Mouse (Mus musculus) c-Kit-negative CD71-positive TER-119-positive erythroid progenitor cells, embryonic 14.5 days (primary cell): Measurements from ENCODE around the gene 6430571L13Rik.

Experiments used
- DNase-seq: peaks from one replicate; pipeline ENCODE4 v3.0.0-alpha.2; 2013; ENCODE audit warnings: low read depth, low spot score

6430571L13Rik gene

DNA sequence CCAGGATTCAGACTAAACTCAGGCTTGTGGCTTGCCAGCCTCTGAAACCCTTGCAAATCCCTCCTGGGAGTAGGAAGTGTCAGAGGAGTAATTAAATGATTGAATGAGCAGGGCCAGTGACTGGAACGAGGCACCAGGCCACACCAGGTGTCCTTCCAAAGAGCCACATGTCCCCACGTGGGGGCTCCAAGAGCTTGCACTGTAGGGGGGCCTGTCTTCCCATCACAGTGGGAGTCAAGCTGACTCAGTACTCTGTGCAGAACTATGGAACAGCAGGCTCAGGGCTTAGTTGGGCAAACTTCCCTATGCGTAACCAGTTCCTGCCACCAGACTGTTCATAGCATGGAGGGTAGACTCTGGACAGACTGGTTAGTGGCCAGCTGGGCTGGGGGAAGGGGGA lies 44.0 kb downstream of the 6430571L13Rik start:
- no peak for DNase-seq

DNA sequence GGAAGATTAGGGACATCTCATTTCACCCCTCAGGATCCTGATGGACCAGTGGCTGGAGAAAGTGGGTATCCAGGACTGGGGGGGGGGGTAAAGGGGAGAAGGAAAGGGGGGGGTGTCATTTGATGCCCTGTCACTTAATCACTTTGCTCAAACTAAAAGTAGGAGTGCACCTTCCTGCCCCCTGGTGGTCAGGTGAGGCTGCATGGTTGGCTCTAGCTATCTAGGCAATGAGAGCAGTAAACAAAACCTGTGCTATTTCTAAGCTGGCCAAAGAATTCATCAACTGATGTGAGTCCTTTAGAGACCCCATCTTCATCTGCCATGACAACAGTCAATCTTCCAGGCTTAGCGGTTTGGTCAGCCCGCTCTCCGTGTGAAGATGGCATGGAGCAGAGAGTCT lies 46.3 kb downstream of the 6430571L13Rik start:
- DNase-seq = no peak

DNA sequence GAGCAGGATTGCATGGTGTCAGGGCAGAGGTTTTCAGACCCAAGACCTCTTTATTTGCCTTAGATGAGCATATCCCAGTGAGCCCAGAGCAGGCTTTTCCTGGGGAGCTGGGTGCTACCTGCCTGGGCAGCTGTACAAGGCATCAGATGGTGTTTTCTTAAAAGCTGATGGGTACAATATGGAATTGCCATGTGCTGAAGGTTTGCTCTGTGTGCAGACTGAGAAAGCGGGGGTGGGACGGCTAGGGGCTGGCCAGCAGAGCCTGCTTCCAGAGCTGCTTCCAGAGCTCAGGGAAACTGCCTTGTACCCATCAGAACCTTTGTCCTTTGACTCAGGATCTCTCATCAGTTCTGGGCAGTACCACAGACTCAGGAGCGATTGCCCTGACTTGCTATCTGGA lies 47.3 kb downstream of the 6430571L13Rik start:
- DNase-seq = no peak

DNA sequence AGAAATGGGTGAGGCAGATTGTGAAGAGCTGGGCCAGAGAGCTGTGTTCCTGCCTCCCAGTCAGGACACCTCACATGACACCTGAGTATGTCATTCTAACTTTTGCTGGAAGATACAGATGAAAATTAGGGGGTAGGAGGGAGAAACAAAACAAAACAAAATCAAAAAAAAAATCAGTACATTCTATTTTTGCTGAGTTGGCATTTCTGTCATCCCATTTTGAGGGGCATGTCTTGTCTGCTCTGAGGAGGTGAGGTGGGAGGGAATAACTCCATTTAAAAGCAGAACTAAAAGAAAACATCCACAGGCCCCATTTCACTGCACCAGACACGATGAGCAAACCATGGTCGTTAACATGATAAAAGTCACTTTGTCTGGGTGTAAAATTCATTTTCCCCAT lies 47.9 kb downstream of the 6430571L13Rik start:
- no peak for DNase-seq

DNA sequence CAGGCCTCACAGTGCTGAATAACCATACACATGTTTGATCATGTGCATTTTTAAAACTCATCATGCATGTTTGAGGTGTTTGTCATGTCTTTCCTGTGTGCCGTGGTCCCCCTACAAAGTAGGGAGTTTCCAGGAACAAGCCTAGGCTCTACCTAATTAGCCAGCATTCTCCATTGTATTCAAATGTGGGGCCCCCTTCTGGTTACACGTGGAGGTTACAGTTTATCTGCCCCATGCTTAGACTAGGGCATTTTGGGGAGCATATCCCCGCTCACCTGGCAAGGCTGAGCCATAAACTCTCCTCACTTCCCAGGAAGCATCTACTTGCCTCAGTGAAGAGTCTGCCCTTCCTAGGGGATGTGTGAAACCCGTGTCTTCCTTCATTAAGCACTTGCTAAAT lies 56.0 kb downstream of the 6430571L13Rik start:
- DNase-seq = no peak

DNA sequence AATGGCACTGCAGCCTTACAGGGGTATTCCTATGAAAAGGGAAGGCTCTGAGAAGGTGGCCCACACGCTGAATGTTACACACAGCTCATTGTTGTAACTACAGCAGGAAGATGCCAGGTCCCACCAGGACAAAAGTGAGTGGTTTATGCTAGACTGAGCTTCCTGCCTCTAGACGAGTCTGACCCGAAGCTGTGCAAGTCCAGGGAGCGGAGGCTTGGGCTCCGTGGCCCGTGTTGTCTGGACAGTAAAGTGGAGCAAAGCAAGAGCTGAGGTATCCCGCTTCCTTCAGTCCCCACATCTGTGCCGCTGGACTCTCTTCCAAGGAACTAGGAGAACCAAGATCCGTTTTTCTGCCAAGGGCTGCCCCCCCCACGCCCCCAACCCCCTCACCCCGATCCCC lies 58.6 kb downstream of the 6430571L13Rik start:
- no peak for DNase-seq

DNA sequence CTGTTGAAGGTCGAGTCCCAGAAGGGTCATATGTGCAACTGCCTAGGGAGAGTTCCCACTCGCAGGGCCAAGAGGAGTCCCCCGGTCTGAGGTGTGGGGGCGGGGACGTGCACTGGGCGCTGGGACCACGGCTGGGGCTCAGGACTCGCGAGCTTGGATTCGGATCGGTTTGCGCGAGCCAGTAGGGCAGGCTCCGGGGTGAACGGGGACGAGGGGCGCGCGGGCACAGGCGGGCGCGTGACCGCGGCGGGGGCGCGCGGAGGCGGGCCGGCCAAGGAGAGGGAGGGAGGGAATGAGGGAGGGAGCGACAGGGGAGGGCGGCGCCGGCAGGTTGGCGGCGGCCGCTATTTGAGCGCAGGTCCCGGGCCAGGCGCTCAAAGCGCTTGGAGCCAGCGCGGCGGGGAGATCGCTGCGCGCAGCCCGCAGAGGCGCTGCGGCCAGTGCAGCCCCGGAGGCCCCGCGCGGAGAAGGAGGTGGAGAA lies 59.1 kb downstream of the 6430571L13Rik start, which contains the start of gene Cacna2d2:
TSS of gene Cacna2d2 (plus strand) at position 122 of the 481 bp plus-strand sequence.
- DNase-seq = no peak

DNA sequence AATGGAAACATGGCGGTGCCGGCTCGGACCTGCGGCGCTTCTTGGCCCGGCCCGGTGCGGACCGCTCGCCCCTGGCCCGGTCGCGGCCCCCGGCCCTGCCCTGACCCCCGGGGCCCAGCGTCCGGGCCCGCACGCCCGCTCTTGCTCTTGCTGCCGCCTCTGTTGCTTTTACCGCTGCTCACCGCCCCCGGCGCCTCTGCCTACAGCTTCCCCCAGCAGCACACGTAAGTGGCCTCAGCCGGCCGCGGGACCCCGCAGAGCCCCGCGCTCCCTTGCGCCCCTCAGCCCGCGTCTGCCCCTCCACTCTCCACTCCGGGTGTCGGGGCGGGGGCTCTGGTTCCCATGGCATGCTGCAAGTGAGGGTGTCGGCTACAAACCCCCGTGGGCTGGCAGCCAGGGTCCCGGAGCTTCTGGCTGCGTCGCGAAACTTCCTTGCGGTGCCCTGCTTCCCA lies 59.7 kb downstream of the 6430571L13Rik start:
- DNase-seq = no peak

DNA sequence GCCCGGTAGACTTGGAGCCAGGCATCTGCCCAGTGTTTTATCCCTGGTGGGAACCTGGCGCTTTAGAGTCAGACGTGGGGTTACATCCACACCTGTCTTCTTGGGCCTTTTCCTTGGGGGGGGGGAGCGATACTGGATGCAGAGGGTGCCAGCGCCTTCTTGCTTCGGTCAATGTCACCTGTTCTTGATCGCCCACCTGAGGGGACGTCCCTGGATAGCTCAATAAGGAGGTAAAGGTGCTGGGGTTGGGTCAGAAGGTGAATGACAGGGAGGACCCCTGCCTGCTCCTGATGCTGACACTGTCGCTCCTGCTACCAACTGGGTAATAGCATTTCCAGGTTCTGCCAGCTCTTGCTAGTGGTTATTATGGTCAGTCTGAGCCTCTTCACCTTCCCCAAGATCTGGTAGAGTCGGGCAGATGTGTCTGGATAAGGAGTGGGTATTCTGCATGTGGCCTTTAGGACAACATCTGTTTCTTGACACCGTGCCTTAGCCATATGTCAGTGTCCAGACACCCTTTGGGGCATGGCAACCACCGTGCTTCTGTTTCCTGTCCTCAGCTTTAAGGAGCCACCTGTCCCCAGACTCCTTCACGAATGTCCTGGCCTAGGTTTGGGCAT lies 60.4 kb downstream of the 6430571L13Rik start:
- no peak for DNase-seq
